In genomic region chr15:99089069-99089468, GRCm38 (mm10) we compare ENCODE assay signal across 11 mouse cellular contexts. TPM values are rescaled to one million over a fixed set of nuclear protein-coding genes. Genes with fewer than 3 reads are reported as not detected.
DNase-seq lines count a peak whose midpoint lies in the region; ATAC-seq and TF ChIP-seq lines count a peak whose summit lies in the region.
"Had no signal": no experiment of that assay in that cellular context is flagged by ENCODE, and none has a peak within 500 bp of the region (broad histone marks: within the 10 kb centered on the region; RNA-seq: fewer than 3 reads in every experiment).

No protein-coding gene starts in this region.

- H3K9me3 ChIP-seq in heart, embryonic 14.5 days (ENCODE audit: control insufficient read depth, low read length) = no peaks in the 10 kb centered on the region
- no peaks in the 10 kb centered on the region for H3K9me3 ChIP-seq in liver, embryonic 15.5 days (replicated peaks)

- no peak for TF ChIP-seq POLR2A in thymus, adult 2 months (IDR thresholded peaks at IDR 0.05; ENCODE audit: control insufficient read depth, extremely low read depth, insufficient read depth, low read length, poor library complexity)

- DNase-seq in heart, postnatal 14 days = no peak
- peak; percentile 48 for DNase-seq in thymus, postnatal 4 days
- no peak for DNase-seq in thymus, postnatal 10 days (ENCODE audit: low spot score in 2 of 2)
- DNase-seq in cerebellum, postnatal 36 days = no peak
- DNase-seq in frontal cortex, postnatal 10 days (ENCODE audit: low spot score in 2 of 2) = no peak
- DNase-seq in thymus, adult 2 months = no peak

- H3K9ac ChIP-seq in heart, embryonic 14.5 days (ENCODE audit: low read length) = no peak overlapping the region
- no peak overlapping the region for H3K9ac ChIP-seq in liver, embryonic 15.5 days

- TF ChIP-seq CTCF in thymus, adult 2 months (IDR thresholded peaks at IDR 0.05; ENCODE audit: borderline replicate concordance, control insufficient read depth, extremely low read depth, insufficient read depth, low read length, poor library complexity) = no peak

- peak overlapping the region; percentile 63 for H3K4me2 ChIP-seq in heart, embryonic 14.5 days (ENCODE audit: low read length)
- H3K4me2 ChIP-seq in liver, embryonic 15.5 days = peak overlapping the region; percentile 52

- peak overlapping the region in 1 of 2 experiments; percentile 29; a peak in 2 of 4 replicates for H3K4me3 ChIP-seq in heart, embryonic 14.5 days (ENCODE audit: control insufficient read depth in 1 of 2, insufficient read depth in 1 of 2, low read depth in 1 of 2, low read length in 2 of 2)
- H3K4me3 ChIP-seq in liver, embryonic 15.5 days (replicated peaks) = no peak overlapping the region
- H3K4me3 ChIP-seq in thymus, adult 2 months (ENCODE audit: control insufficient read depth, insufficient read depth, low read length) = no peak overlapping the region
- H3K4me3 ChIP-seq: myocyte had no signal

- H3K27ac ChIP-seq in heart, embryonic 14.5 days (replicated peaks in 1 of 2; ENCODE audit: control insufficient read depth in 1 of 2, insufficient read depth in 1 of 2, low read depth in 2 of 2, low read length in 2 of 2) = no peak overlapping the region
- no peak overlapping the region for H3K27ac ChIP-seq in liver, embryonic 15.5 days (replicated peaks)
- H3K27ac ChIP-seq in thymus, adult 2 months (ENCODE audit: control insufficient read depth, insufficient read depth, low read length) = no peak overlapping the region

- H3K4me1 ChIP-seq in heart, embryonic 14.5 days (ENCODE audit: control insufficient read depth in 2 of 2, insufficient read depth in 2 of 2, low read length in 2 of 2) = peaks cover 6 to 8% of the 10 kb centered on the region in 2 experiments; a peak in 2 of 4 replicates
- peaks cover 43% of the 10 kb centered on the region for H3K4me1 ChIP-seq in liver, embryonic 15.5 days (replicated peaks)
- H3K4me1 ChIP-seq in thymus, adult 2 months (replicated peaks; ENCODE audit: control insufficient read depth, insufficient read depth, low read length) = 0 out of 2 replicates have a peak, but pooled peaks cover 5% of the 10 kb centered on the region

- 9% methylated on average over 14 of the region's 14 CpGs for WGBS in heart, embryonic 14.5 days
- 10% methylated on average over 14 of the region's 14 CpGs for WGBS in liver, embryonic 15.5 days (ENCODE audit: insufficient replicate concordance)
- WGBS in thymus, adult 2 months = 62% methylated on average over 14 of the region's 14 CpGs

- peaks cover 96% of the 10 kb centered on the region for H3K27me3 ChIP-seq in heart, embryonic 14.5 days (ENCODE audit: control insufficient read depth, insufficient read depth, low read length)
- H3K27me3 ChIP-seq in liver, embryonic 15.5 days = peaks cover 100% of the 10 kb centered on the region
- peaks cover 20% of the 10 kb centered on the region for H3K27me3 ChIP-seq in thymus, adult 2 months (ENCODE audit: control insufficient read depth, insufficient read depth, low read length)

- no peak for ATAC-seq in heart, embryonic 14.5 days (ENCODE audit: insufficient number of reproducible peaks, insufficient read depth, low FRiP score, low read depth)
- ATAC-seq in liver, embryonic 15.5 days (ENCODE audit: insufficient read depth) = no peak

- H3K36me3 ChIP-seq in heart, embryonic 14.5 days (ENCODE audit: control insufficient read depth, insufficient read depth, low read length) = no peaks in the 10 kb centered on the region
- no peaks in the 10 kb centered on the region for H3K36me3 ChIP-seq in liver, embryonic 15.5 days (replicated peaks)
- H3K36me3 ChIP-seq in thymus, adult 2 months (ENCODE audit: control insufficient read depth, insufficient read depth, low read length) = no peaks in the 10 kb centered on the region

- intact Hi-C loops in heart, postnatal 14 days (cut with DNase I) = loop anchor here (5.0 kb wide), 1 partner anchor 37 kb away; no protein-coding TSS in a partner anchor

RNA-seq across cellular contexts. Expression of gene C1ql4, which starts 1.5 kb away (rescaled TPM):
- polyA plus RNA-seq in heart, embryonic 14.5 days (2014; fragmentation: Nextera tagmentation; extraction: Ambion mirVana) = 0.27 and 0.41 TPM in 2 replicates
- not detected for total RNA-seq in heart, postnatal 14 days (2021)
- not detected in 2 replicates for polyA plus RNA-seq in liver, embryonic 15.5 days (2015; fragmentation: Nextera tagmentation; extraction: Ambion mirVana)
- 0.08 and 0.27 TPM in 2 replicates for polyA plus RNA-seq in thymus, adult 2 months (2012; rRNA removed)
- total RNA-seq: hematopoietic stem cell, adult 5-6 weeks; left cerebral cortex, postnatal 10 days had no signal

RNA-seq across cellular contexts. Expression of gene Dnajc22, which starts 3.9 kb away (rescaled TPM):
- 0.93 and 1.3 TPM in 2 replicates for polyA plus RNA-seq in heart, embryonic 14.5 days (2014; fragmentation: Nextera tagmentation; extraction: Ambion mirVana)
- total RNA-seq in heart, postnatal 14 days (2021) = under 1 TPM; 0.27 to 0.45 TPM
- polyA plus RNA-seq in liver, embryonic 15.5 days (2015; fragmentation: Nextera tagmentation; extraction: Ambion mirVana) = 18.1 and 21.5 TPM in 2 replicates
- polyA plus RNA-seq in thymus, adult 2 months (2012; rRNA removed) = 0.39 and 0.46 TPM in 2 replicates
- total RNA-seq: hematopoietic stem cell, adult 5-6 weeks; left cerebral cortex, postnatal 10 days had no signal

RNA-seq across cellular contexts. Expression of gene Troap, which starts 14.7 kb away (rescaled TPM):
- polyA plus RNA-seq in heart, embryonic 14.5 days (2014; fragmentation: Nextera tagmentation; extraction: Ambion mirVana) = 14.8 and 16.5 TPM in 2 replicates
- 1 to 10 TPM; 2.1 to 2.2 TPM for total RNA-seq in heart, postnatal 14 days (2021)
- polyA plus RNA-seq in liver, embryonic 15.5 days (2015; fragmentation: Nextera tagmentation; extraction: Ambion mirVana) = 14.6 and 15.9 TPM in 2 replicates
- polyA plus RNA-seq in thymus, adult 2 months (2012; rRNA removed) = 40.8 and 57.0 TPM in 2 replicates

RNA-seq across cellular contexts. Expression of gene Prph, which starts 34.1 kb away (rescaled TPM):
- 0.36 and 3.2 TPM in 2 replicates for polyA plus RNA-seq in heart, embryonic 14.5 days (2014; fragmentation: Nextera tagmentation; extraction: Ambion mirVana)
- total RNA-seq in heart, postnatal 14 days (2021) = under 1 TPM; 0.44 to 0.86 TPM
- polyA plus RNA-seq in liver, embryonic 15.5 days (2015; fragmentation: Nextera tagmentation; extraction: Ambion mirVana) = 0.83 and 1.2 TPM in 2 replicates
- polyA plus RNA-seq in thymus, adult 2 months (2012; rRNA removed) = 1.9 and 2.3 TPM in 2 replicates
- total RNA-seq: hematopoietic stem cell, adult 5-6 weeks had no signal

RNA-seq across cellular contexts. Expression of gene Spats2, which starts 36.6 kb away (rescaled TPM):
- polyA plus RNA-seq in heart, embryonic 14.5 days (2014; fragmentation: Nextera tagmentation; extraction: Ambion mirVana) = 34.8 and 35.9 TPM in 2 replicates
- total RNA-seq in heart, postnatal 14 days (2021) = 10 to 100 TPM; 11.4 to 12.3 TPM
- 6.7 and 7.7 TPM in 2 replicates for polyA plus RNA-seq in liver, embryonic 15.5 days (2015; fragmentation: Nextera tagmentation; extraction: Ambion mirVana)
- polyA plus RNA-seq in thymus, adult 2 months (2012; rRNA removed) = 11.8 and 12.2 TPM in 2 replicates
- total RNA-seq: hematopoietic stem cell, adult 5-6 weeks had no signal
